Mouse (Mus musculus): ENCODE measurements at regions not wholly inside any gene's neighbourhood (a gene's known extent, or its start where the extent isn't known, plus 50 kb on each side); places are given as distances from the start of the nearest gene placed in this dataset.

DNA sequence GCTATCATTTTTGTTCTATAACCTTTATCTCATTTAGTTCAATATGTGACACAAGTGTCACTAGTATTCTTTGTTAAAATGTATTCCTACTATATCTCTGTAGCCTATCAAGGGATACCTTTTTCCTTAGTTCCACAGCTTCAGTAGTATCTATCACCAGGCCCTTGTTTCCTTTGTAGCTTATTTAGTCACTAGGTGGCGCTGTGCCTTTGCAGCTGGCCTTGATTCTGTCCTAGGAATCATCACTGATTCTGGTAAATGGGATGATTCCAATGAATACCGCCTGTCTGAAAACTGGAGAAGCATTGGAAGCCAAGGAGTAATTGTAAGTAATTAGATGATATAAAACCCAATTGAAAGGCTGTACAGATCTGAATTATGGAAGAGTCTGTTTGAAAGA, 139.3 kb downstream of the Dcaf12l2 start:
- DNase-seq (ENCODE audit: low spot score in 2 of 2) = peak in 1 of 2 experiments; percentile 23

Measured in frontal cortex, postnatal 36 days (tissue).